Mouse (Mus musculus) embryonic fibroblast, embryonic 13.5 days (primary cell): ENCODE measurements around the gene Rab4a.

Experiments used
- CTCF ChIP-seq: IDR thresholded peaks from 2 replicates; pipeline ENCODE4 v1.5.1; 2011; ENCODE audit warnings: mild to moderate bottlenecking, control low read depth, low read length, moderate library complexity, borderline replicate concordance; ENCODE audit not compliant: insufficient read depth
- POLR2A ChIP-seq: IDR thresholded peaks from 2 replicates; pipeline ENCODE4 v1.6.1; 2011; ENCODE audit warnings: low read depth, mild to moderate bottlenecking, control low read depth, low read length, moderate library complexity

GRCm38 (mm10) chr8:123803639-123804038 is 2.1 kb upstream of the Rab4a start:
- no peak for TF ChIP-seq CTCF
- no peak for TF ChIP-seq POLR2A
